Mouse (Mus musculus) NIH3T3 (cell line): ENCODE measurements around the gene Hrc.

Experiments used
- DNase-seq: peaks from one replicate; pipeline ENCODE4 v3.0.0-alpha.2; 2012; ENCODE audit warnings: low read depth

Gene Hrc

DNA sequence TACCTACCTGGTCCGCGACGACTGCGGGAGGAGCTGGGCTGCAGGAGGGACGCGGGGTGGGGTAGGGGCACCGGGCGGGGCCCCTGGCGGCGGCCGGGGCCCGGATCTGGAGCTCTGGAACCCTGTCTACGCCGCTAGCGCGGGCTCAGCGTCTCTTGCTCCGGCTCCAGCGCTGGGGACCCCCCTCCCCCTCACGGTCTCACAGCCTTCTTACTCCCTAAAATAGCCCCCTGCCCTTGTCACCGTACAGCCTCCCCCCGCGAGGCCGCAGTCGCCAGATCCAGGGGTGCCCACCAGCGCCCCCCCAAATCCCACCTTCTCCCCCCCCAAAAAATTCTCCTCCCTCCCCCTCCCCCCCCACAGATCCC is 31.5 kb downstream of the Hrc start, which contains the start of gene Ppfia3:
TSS of gene Ppfia3 (minus strand) at position 368 of the 368 bp plus-strand sequence.
- no peak for DNase-seq

DNA sequence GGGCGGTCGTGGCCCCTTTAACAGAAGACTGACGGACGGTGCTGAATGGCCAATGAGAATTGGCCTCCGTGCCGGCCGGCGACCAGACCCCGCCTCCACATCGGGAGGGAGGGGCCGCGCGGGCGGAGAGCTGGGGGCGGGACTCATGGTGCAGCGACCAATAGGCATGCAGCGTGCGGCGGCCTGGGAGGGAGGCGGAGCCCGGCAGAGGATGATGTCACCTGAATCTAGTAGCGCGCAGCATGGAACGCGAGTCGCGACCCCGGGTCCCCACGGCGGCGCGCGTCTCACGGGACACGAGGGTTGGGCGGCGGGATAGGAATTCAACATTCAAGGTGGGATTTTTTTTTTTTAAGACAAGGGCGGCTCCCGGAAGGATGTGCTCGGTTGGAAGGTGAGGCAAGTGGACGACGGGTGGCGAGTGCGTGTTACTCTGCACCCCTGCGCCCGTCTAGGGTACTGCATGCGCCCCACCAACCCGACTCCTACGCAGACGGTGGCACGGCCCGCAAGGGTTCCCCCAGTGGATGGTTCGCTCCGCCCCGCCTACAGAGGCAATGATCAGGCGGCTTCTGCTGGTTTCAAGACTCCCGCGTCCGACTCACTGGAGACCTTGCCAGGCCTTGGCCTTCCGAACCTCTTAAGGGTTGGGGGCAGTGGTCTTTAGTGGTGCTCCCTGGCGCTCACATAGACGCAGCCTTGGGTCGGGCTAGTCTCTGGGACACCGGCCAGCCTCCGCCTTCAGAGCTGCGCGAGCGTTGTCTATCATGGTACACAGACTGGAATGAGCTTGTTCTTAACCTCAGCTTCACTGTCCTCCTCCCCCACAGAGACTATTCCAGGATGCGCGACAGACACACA is 32.2 kb downstream of the Hrc start:
- peak; percentile 98 for DNase-seq

DNA sequence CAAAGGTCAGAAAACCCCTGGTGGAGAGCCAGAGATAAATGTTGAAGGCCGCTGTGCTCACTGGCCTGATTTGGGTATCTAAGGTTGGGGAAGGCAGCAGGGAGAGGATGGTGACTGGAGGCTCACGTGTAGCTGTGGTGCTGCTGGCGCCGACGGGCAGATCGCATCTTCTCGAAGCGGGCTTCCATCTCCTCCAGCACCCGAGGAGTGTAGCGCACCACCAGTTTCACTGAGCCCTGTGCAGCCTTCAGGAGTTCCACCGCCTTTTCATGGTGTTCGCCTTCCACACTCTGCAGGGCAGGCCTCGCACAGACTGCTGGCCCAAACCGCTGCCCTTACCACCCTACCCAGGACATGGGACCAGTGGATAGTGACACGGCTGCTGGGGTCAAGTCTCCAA is 33.1 kb downstream of the Hrc start:
- DNase-seq = no peak

DNA sequence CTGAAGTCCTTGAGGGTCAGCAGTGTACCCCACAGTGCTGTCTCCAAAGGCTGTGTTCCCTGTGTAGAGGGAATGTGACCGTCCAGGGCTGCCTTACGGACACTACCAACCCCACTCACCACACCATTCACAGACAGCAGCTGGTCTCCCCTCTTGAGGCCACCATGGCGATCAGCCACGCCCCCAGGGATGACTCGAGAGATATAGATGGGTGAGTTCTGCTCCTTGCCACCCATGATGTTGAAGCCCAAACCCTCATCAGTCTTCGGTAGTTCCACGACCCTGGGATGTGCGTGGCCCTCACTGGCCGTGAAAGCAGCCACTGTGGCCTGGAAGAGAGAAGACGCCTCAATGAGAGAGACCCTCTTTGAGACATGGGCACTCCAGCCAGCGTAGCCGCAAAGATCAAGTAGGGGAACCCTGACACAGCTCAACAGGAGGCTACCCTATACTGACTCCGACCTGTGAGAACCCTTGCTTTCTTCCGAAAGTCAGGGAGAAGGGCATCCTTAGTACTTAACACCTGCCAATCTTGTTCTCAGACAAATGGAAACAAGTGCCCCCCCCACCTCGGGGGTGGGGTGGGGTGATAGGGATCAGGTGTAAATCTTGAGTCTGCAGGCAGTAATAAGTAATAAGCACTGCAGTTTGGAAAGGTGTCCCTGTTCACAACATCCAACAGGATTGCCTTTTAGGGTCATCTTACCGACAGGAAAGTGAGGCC is 34.1 kb downstream of the Hrc start:
- DNase-seq = no peak

DNA sequence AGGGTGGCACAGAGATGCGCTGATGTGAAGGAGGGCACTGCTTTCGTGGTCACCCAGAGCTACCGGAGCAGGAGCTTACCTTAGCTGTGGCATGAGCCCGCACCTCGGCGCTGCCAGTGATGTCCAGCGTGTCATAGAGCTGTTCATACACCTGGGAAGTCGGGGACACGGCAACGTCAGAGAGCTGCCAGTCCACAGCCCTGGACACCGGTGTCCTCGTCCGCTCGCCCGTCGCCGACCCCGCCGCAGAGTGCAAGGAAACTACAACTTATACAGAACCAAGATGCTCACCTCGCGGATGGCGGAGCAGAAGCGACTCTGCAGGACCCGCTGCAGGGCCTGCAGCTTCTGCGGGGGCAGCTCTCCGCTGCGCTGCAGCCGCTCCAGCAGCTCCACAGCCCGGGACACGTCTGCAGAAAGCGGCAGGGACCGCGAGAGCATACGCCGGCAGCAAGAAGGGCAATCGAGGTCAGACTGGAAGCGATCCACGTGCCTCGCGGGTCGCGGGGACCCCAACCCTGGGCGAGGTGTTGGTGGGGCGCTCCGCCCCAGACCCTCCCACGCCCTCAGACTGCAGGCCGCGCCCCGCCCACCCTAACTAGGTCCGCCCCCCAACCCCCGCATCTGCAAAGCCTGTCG is 34.9 kb downstream of the Hrc start:
- no peak for DNase-seq

DNA sequence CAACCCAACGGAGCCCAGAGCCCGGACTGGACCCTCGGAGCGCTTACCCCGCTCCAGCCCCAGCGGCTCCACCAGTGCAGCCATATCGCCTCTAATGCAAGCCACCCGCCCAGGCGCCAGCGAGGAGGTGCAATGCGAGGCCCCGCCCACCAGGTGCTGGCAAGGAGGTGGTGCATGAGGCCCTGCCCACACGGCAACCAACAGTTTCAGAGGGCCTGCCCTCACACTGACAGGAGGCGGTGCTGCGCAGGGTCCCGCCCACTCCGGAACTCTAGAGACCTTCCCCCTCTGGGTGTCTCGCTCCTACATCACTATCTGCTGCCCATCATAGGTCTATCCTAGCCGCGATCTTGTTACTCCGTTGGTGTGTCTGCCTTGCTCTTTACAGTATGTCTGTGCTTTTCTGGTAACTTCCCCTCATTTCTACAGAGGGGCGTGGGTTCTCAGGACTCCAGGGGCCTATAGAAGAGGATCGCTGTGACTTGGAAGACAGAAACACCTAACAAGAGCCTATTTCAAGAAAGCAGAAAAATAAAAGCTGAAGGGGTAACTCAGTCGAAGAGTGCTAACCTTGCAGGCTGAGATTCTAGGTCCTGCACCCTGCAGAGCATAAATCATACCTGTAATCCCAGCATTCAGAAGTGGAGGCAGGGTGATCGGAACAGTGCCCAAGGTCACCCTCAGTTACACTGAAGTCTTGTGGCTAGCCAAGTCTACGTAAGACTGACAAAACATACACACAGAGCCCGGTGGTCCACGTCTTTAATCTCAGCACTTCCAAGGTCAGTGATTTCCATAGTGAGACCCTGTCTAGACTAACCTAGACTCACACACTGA is 35.6 kb downstream of the Hrc start, which contains the start of gene Lin7b:
TSS of gene Lin7b (minus strand) at position 109 of the 837 bp plus-strand sequence.
- peak; percentile 28 for DNase-seq

DNA sequence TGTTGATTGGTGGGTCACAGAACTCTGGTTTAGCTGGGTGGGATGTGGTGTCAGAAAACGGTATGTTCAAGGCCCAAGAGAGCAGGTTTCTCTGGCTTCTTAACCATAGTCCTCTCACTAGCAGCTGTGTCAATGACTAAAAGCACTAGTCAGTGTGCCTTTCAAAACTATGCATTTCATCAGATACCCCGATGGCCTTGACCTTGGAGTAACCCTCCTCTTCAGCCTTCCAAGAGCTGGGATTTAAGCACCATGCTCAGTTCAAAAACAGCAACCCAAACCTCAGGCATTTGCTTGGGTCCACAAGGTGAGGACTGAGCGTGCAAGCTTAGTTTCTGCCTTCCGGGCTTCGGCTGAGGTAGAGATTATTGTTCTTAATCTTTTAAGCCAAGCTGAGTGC is 37.3 kb downstream of the Hrc start:
- no peak for DNase-seq

DNA sequence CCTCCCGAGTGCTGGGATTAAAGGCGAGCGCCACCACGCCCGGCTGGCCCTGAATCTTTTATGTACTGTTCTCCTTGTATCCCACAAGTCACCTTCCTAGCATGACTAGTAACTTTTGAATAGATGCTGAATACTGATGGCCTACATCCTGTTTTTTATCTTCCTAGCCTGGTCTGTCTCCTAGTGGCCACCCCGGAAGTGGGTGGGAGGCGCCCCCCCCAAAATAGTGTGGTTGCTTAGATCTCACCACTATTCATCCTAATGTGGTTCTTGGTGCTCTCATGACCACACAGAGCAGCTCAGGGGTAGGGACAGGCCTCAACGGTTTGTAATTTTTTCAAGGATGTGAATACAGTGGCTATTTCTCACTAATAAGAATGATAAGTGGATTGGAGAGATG is 39.5 kb downstream of the Hrc start:
- no peak for DNase-seq

DNA sequence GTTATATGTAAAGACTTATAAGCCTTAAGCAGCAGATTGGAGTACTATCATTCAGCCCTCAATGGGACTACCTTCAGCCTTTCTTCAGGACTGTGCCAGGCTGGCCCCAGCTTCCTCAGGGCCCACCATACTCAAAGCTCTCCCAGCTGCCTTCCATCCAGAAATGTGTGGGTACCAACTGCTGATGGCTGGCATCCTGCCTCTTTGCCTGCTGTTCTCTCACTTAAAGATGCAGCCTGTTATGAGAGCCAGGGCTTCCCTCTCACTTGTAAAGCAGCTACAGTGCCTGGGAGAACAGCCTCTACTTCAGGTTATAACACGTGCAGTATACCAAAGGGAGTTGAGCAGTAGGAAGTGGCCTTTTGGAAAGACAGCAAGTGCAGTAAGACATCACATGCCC is 41.0 kb downstream of the Hrc start:
- DNase-seq = no peak

DNA sequence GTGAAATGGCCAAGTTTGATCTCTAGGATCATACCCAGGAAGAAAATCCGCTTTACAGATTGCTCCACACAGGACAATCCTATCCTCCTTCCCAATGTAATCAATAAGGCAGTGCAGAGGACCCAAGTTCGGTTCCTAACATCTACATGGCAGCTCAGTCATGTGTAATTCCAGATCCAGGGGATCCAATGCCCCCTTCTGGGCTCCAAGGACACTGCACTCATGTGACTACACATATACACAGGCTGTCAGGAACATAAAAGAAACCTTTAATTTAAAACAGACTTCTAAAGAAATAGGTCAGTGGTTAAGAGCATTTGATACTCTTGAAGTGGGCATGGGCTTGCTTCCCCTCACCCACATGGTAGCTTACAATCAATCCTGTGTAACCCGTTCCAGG is 51.0 kb downstream of the Hrc start:
- peak; percentile 48 for DNase-seq
